Mouse (Mus musculus) hindbrain, embryonic 13.5 days (tissue): ENCODE data around the gene Zfp950. TPM values are rescaled to one million over a fixed set of nuclear protein-coding genes. Genes with fewer than 3 reads are reported as not detected.
A peak's percentile ranks its signal among the peaks of the same experiment; 100 is the strongest.
"Not testable (repeated sequence)": the region's sequence is repeated elsewhere in the genome, so short reads cannot be mapped to it uniquely, and the experiment has no call there.

Experiments used
- ATAC-seq: fragments of 200-750 bp; cut with Nextera tagmentation; 2 replicates; pipeline ENCODE4 v1.8.0; 2017; ENCODE audit warnings: moderate TSS enrichment; ENCODE audit not compliant: low FRiP score
- H3K27ac ChIP-seq: fragments of 300-500 bp; sonication (generic); 2 replicates; pipeline ENCODE4 v1.5.1; 2015; ENCODE audit warnings: inconsistent platforms, mild to moderate bottlenecking, moderate library complexity
- H3K27me3 ChIP-seq: fragments of 300-500 bp; sonication (generic); 2 replicates; pipeline ENCODE4 v1.6.1; 2015; ENCODE audit warnings: mild to moderate bottlenecking, inconsistent platforms
- H3K36me3 ChIP-seq: fragments of 300-500 bp; sonication (generic); 2 replicates; pipeline ENCODE4 v1.6.1; 2015; ENCODE audit warnings: mild to moderate bottlenecking, inconsistent platforms
- H3K4me1 ChIP-seq: fragments of 300-500 bp; sonication (generic); replicated peaks from 2 replicates; pipeline ENCODE4 v1.6.1; 2015; ENCODE audit warnings: inconsistent platforms
- H3K4me2 ChIP-seq: fragments of 300-500 bp; sonication (generic); 2 replicates; pipeline ENCODE4 v1.6.1; 2015; ENCODE audit warnings: inconsistent platforms, mild to moderate bottlenecking, moderate library complexity
- H3K4me3 ChIP-seq: fragments of 300-500 bp; sonication (generic); 2 replicates; pipeline ENCODE4 v1.5.1; 2015; ENCODE audit warnings: mild to moderate bottlenecking, inconsistent platforms
- H3K9ac ChIP-seq: fragments of 300-500 bp; sonication (generic); 2 replicates; pipeline ENCODE4 v1.6.1; 2015; ENCODE audit warnings: mild to moderate bottlenecking, inconsistent platforms
- H3K9me3 ChIP-seq: fragments of 300-500 bp; sonication (generic); 2 replicates; pipeline ENCODE4 v1.6.1; 2016; ENCODE audit warnings: inconsistent platforms
- WGBS: fragments of 180-500 bp; shearing (Covaris S2); methylation state at CpG from one replicate; pipeline ENCODE4 v1.1.7; 2015; 5-methylcytosine and 5-hydroxymethylcytosine counted together
- polyA plus RNA-seq: library from polyadenylated mRNA; unstranded; fragments of >200 nt; fragmentation: Nextera tagmentation; extraction: Ambion mirVana; gene quantifications from 2 replicates; pipeline ENCODE4 v1.2.1, GENCODE M21; 2015

Zfp950 gene
- polyA plus RNA-seq, result 56.8 and 61.4 TPM in 2 replicates

- peaks cover 5% of the 10 kb centered on the region for H3K36me3 ChIP-seq
- H3K4me1 ChIP-seq, result peaks cover 16% of the 10 kb centered on the region
- 1% methylated on average over 18 of the region's 18 CpGs for WGBS
- H3K4me2 ChIP-seq, result peak within 1 kb of the TSS; percentile 78
- H3K4me3 ChIP-seq, result peak within 1 kb of the TSS; percentile 86
- H3K9me3 ChIP-seq, result no peaks in the 10 kb centered on the region
- H3K27ac ChIP-seq, result no peak within 1 kb of the TSS
- H3K9ac ChIP-seq, result peak within 1 kb of the TSS; percentile 86
- ATAC-seq, result peak; percentile 100
- no peaks in the 10 kb centered on the region for H3K27me3 ChIP-seq
These were observed at the start of gene Zfp950 for GRCm38 (mm10) chr19:61140342-61141206. Gene Zfp950, minus strand, starts transcription at chr19:61140840.

DNA sequence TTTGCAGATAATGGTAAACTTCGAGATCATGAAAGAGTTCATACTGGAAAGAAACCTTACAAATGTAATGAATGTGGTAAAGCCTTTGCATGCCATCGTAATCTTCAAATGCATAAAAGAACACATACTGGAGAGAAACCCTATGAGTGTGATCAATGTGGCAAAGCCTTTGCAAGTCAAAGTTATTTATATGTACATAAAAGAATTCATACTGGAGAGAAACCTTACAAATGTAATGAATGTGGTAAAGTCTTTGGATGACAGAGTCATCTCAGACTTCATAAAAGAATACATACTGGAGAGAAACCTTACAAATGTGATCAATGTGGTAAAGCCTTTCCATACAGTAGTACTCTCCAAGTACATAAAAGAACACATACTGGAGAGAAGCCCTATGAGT lies 43.0 kb upstream of the Zfp950 start, which contains the start of gene Gm6020:
Gm6020 (plus strand) TSS at position 301 of the 400 bp plus-strand sequence.
- not testable (repeated sequence) for H3K27me3 ChIP-seq, H3K4me1 ChIP-seq, H3K27ac ChIP-seq, H3K4me3 ChIP-seq, ATAC-seq, H3K4me2 ChIP-seq, H3K36me3 ChIP-seq, H3K9ac ChIP-seq
- WGBS, result 85% methylated on average over 2 of the region's 2 CpGs
- peaks cover 29% of the 10 kb centered on the region for H3K9me3 ChIP-seq

DNA sequence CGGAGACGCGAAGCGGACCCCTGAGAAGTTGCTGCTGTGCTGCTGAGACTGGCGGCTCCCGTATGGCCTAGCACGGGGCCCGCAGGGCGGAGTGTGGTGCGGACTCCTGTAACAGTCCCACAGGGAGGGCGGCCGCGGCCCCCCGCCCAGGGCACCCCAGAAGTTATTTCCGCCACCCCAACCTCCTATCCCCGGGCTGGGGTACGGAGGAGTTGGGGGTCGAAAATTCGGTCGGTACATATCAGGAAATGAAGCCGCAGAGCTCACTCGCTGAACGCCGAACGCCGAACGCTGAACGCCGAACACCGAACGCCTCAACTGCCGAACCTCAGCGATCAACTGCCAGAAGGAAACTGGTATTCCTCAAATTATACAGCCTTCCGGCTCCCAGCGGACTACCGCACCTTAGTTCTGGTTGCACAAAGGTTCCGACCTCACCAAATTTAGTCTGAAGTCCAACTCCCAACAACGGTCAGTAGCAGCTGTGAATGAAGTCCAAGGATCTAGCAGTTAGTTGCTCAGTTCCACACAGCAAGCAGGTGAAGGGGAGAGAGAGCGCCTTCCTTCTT lies 35.2 kb upstream of the Zfp950 start, which contains the start of gene Gm7102:
Gm7102 (minus strand) TSS at position 554 of the 569 bp plus-strand sequence.
- peaks cover 6% of the 10 kb centered on the region; the same call in 1 of the 2 replicates for H3K9me3 ChIP-seq
- peak within 1 kb of the TSS; percentile 52 for H3K4me2 ChIP-seq
- H3K4me3 ChIP-seq, result peak within 1 kb of the TSS; percentile 32
- no peak for ATAC-seq
- no peak within 1 kb of the TSS for H3K9ac ChIP-seq
- no peaks in the 10 kb centered on the region for H3K36me3 ChIP-seq
- no peaks in the 10 kb centered on the region for H3K4me1 ChIP-seq
- 29% methylated on average over 39 of the region's 39 CpGs for WGBS
- no peak within 1 kb of the TSS for H3K27ac ChIP-seq
- H3K27me3 ChIP-seq, result no peaks in the 10 kb centered on the region

DNA sequence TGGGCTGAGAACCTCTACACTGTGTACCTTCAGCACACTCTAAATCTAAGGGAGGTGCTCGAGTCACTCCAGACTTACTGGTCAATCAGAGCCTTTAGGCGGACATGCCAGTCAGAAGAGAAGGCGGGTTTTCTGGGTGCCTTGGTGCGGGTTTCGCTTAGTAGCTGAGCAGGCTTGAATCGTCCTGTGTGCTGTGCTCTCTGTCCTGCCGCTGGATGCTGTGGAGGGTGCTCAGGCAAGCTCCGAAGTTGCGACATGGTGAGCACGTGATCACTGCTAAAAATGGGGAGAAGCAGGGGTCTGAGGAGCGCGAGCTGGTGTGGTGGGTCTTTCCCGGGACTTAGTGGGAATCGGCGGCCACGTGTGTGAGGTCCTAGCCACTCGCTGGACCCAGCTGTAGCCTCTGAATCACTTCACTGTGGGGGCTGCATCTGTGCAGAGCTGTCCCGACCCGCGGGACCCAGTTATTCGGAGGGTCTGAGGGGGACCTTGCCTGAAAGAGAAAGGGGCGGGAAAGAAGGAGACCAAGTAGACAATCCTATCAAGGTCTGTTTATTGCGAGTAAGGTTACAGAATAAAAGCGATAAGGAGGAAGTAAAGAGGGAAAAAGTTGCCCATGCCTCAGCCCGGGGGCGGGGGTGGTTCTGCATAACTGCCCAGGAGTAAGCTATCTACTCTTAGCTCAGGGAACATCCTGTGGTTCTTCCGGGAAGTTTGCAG lies 11.2 kb upstream of the Zfp950 start:
- 10% methylated on average over 27 of the region's 27 CpGs for WGBS
- Histone ChIP-seq H3K9me3 (no peaks in the 10 kb centered on the region), H3K36me3 (no peaks in the 10 kb centered on the region), H3K4me3 (peak overlapping the region; percentile 45), H3K9ac (peak overlapping the region; percentile 65), H3K27ac (no peak overlapping the region), H3K27me3 (peaks cover 18% of the 10 kb centered on the region), H3K4me2 (peak overlapping the region; percentile 80), H3K4me1 (peaks cover 8% of the 10 kb centered on the region)
- peak; percentile 73 for ATAC-seq

DNA sequence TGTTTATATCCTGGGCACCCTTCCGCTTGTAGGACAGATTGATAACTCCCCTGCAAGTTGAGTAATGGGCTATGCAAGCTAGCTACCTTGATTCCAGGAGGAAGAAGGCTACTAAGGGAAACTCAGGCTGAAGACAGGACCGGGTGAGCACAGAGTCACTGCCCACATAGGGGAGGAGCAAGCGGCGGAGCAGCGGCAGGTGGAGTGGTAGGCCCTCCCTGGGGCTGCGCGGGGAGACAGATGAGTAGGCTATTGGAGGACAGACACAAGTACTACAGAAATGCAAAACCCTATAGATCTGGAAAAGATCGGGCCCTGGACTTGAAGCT lies 10.7 kb upstream of the Zfp950 start:
- H3K36me3 ChIP-seq, result no peaks in the 10 kb centered on the region
- no peaks in the 10 kb centered on the region for H3K9me3 ChIP-seq
- peak overlapping the region; percentile 80 for H3K4me2 ChIP-seq
- peaks cover 8% of the 10 kb centered on the region for H3K4me1 ChIP-seq
- no peak; the same call in 1 of the 2 replicates for ATAC-seq
- WGBS, result 6% methylated on average over 8 of the region's 8 CpGs
- peak overlapping the region; percentile 65 for H3K9ac ChIP-seq
- H3K27me3 ChIP-seq, result peaks cover 18% of the 10 kb centered on the region
- peak overlapping the region; percentile 45 for H3K4me3 ChIP-seq
- H3K27ac ChIP-seq, result no peak overlapping the region

DNA sequence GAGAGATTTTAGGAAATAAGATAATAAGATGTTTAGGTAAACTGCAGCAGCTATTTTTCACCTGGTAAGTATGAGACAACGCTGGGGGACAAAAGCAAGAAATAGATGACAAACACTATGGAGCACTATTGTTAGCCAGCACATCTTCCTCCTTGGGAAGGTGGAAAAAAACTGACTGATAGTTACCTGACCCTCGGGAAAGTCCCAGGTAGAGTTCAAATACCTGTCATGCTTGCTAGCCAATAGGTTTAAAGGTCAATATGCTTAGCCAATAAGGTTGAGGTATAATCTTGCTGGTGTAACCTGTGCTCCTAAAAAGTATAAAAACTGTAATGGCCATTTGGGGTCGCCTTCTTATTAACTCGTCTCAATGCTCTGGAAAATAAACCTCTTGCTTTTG lies 659 bp upstream of the Zfp950 start:
- ATAC-seq, result no peak
- no peaks in the 10 kb centered on the region for H3K27me3 ChIP-seq
- H3K27ac ChIP-seq, result no peak overlapping the region
- WGBS, result 25% methylated on average over 4 of the region's 4 CpGs
- H3K4me3 ChIP-seq, result peak overlapping the region; percentile 86
- H3K9ac ChIP-seq, result peak overlapping the region; percentile 86
- peak overlapping the region; percentile 78 for H3K4me2 ChIP-seq
- H3K9me3 ChIP-seq, result no peaks in the 10 kb centered on the region
- peaks cover 5% of the 10 kb centered on the region for H3K36me3 ChIP-seq
- H3K4me1 ChIP-seq, result peaks cover 16% of the 10 kb centered on the region

DNA sequence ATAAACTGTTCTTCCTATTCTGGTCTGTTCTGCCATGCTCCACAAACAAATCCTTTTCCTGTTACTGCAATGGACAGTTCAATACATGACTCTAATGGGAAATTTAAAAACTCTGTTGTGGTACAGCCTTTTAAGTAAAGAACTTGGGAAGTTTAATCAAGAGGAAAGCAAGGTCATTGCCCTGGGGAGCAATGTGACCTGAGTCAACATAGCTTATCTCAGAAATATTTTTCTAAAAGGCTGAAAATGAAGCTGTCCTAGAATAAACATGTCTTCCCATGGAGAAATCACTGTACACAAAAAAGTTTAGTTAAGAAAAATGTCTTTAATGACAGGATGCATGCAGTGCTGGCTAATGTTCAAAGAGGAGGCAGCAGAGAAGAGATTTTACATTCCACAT lies 2.0 kb downstream of the Zfp950 start:
- no peak overlapping the region for H3K4me2 ChIP-seq
- H3K4me3 ChIP-seq, result no peak overlapping the region
- no peak overlapping the region for H3K9ac ChIP-seq
- H3K27me3 ChIP-seq, result no peaks in the 10 kb centered on the region
- H3K36me3 ChIP-seq, result peaks cover 9% of the 10 kb centered on the region
- ATAC-seq, result no peak
- H3K9me3 ChIP-seq, result no peaks in the 10 kb centered on the region
- no peak overlapping the region for H3K27ac ChIP-seq
- peaks cover 16% of the 10 kb centered on the region for H3K4me1 ChIP-seq

- H3K27me3 ChIP-seq, result no peaks in the 10 kb centered on the region
- no peak for ATAC-seq
These were observed 9.5 kb downstream of the Zfp950 start for GRCm38 (mm10) chr19:61131096-61131495.

GRCm38 (mm10) chr19:61110184-61110583 lies 30.5 kb downstream of the Zfp950 start:
- Histone ChIP-seq H3K27me3 (no peaks in the 10 kb centered on the region), H3K27ac (no peak overlapping the region), H3K4me3 (no peak overlapping the region), H3K9me3 (peaks cover 9% of the 10 kb centered on the region), H3K9ac (no peak overlapping the region), H3K4me1 (no peaks in the 10 kb centered on the region), H3K36me3 (peaks cover 18% of the 10 kb centered on the region), H3K4me2 (no peak overlapping the region)
- no peak for ATAC-seq
- WGBS, result 58% methylated on average over 2 of the region's 2 CpGs

More at GRCm38 (mm10) chr19:61131096-61131495, 9.5 kb downstream of the Zfp950 start:
- H3K4me2 ChIP-seq, result no peak overlapping the region
- H3K9me3 ChIP-seq, result peaks cover 3% of the 10 kb centered on the region
- no peak overlapping the region for H3K9ac ChIP-seq
- H3K4me1 ChIP-seq, result no peaks in the 10 kb centered on the region
- no peak overlapping the region for H3K27ac ChIP-seq
- H3K4me3 ChIP-seq, result no peak overlapping the region
- peaks cover 36% of the 10 kb centered on the region for H3K36me3 ChIP-seq
- 89% methylated on average over 10 of the region's 10 CpGs for WGBS

- no peak overlapping the region for H3K4me2 ChIP-seq
- no peak overlapping the region for H3K4me3 ChIP-seq
- no peak overlapping the region for H3K27ac ChIP-seq
- no peaks in the 10 kb centered on the region for H3K9me3 ChIP-seq
- H3K27me3 ChIP-seq, result no peaks in the 10 kb centered on the region
- 28% methylated on average over 4 of the region's 4 CpGs for WGBS
- no peaks in the 10 kb centered on the region for H3K4me1 ChIP-seq
- H3K36me3 ChIP-seq, result peaks cover 13% of the 10 kb centered on the region
- no peak overlapping the region for H3K9ac ChIP-seq
- ATAC-seq, result peak; percentile 5; the same call in 1 of the 2 replicates
These were observed 42.9 kb downstream of the Zfp950 start for GRCm38 (mm10) chr19:61097764-61098163.

DNA sequence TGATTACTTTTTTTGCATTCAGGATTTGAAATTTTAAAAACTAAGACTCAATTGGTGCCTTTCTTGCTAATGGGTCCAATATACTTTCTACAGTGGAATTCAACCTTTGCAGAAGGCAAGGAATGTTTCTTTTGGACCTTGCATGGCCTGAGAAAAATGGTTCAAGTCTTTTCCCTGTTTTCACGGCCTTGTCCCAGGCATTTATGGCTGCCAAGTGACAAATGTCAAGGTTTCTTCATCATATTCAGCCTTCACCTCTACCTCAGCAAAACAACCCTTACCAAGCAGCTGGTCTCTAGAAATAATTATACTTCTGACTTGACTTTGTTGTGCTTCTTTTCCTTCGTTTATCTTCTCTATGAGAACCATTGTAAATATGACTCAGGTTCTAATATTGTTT lies 43.9 kb downstream of the Zfp950 start:
- Histone ChIP-seq H3K9me3 (no peaks in the 10 kb centered on the region), H3K4me2 (no peak overlapping the region), H3K36me3 (peaks cover 17% of the 10 kb centered on the region), H3K4me3 (no peak overlapping the region), H3K9ac (no peak overlapping the region), H3K27me3 (no peaks in the 10 kb centered on the region), H3K27ac (no peak overlapping the region), H3K4me1 (no peaks in the 10 kb centered on the region)
- WGBS, result 83% methylated on average over 2 of the region's 2 CpGs
- ATAC-seq, result no peak

DNA sequence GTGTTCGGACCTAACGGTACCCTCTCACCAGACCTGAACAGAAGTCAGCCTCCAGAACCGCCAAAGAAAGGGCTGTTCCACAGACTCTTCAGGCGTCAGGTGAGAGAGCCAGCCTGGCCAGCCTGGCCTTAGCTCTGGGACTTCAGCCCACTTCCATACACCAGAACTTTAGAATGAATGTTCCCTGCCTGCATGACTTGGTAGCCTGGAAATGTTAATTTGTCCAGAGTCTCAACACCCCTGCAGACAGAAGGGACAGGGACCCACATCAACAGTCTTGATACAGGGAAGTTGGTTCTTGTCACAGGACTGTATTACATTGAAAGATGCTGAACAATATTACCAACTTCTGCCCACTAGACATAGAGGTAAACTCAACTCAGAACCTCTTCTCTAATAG lies 50.1 kb downstream of the Zfp950 start:
- no peaks in the 10 kb centered on the region for H3K4me1 ChIP-seq
- H3K4me2 ChIP-seq, result no peak overlapping the region
- no peak overlapping the region for H3K9ac ChIP-seq
- H3K27me3 ChIP-seq, result no peaks in the 10 kb centered on the region
- H3K4me3 ChIP-seq, result no peak overlapping the region
- WGBS, result 90% methylated on average over 4 of the region's 4 CpGs
- no peak overlapping the region for H3K27ac ChIP-seq
- peaks cover 62% of the 10 kb centered on the region for H3K36me3 ChIP-seq
- ATAC-seq, result no peak
- no peaks in the 10 kb centered on the region for H3K9me3 ChIP-seq
